Mouse (Mus musculus) lung, postnatal 0 days (tissue): ENCODE measurements around the gene Cdkal1.

Experiments used
- CTCF ChIP-seq: IDR thresholded peaks from 2 replicates; pipeline ENCODE4 v1.5.1; 2016; ENCODE audit warnings: antibody characterized with exemption, mild to moderate bottlenecking
- EP300 ChIP-seq: IDR thresholded peaks from 2 replicates; pipeline ENCODE4 v1.6.1; 2016; ENCODE audit warnings: antibody characterized with exemption, mild to moderate bottlenecking, control low read depth

DNA sequence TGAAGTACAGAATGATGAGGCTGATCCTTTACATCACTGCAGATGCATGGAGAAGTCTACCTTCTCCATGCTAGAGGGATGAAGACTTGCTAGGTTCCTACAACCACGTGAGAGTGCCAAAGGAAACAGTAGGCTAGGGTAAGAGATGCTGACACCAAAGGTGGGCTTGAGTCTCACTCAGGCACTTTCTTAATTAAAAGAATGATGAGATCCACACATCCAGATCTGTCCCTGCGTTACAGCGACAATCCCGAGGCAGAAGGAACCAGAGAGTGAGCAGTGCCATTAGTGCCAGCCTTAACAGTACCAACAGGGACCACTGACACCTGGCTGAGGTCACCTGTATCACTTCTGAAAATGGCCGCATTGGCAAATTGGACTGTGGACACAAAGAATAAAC lies 539.2 kb downstream of the Cdkal1 start:
- TF ChIP-seq CTCF (no peak), EP300 (no peak)
